Mouse (Mus musculus): ENCODE measurements around the gene D930007J09Rik. TPM values are rescaled to one million over a fixed set of nuclear protein-coding genes. Genes with fewer than 3 reads are reported as not detected.

Gene D930007J09Rik
- total and polyA plus RNA-seq, 2 experiments from 2014 or later, result not detected

DNA sequence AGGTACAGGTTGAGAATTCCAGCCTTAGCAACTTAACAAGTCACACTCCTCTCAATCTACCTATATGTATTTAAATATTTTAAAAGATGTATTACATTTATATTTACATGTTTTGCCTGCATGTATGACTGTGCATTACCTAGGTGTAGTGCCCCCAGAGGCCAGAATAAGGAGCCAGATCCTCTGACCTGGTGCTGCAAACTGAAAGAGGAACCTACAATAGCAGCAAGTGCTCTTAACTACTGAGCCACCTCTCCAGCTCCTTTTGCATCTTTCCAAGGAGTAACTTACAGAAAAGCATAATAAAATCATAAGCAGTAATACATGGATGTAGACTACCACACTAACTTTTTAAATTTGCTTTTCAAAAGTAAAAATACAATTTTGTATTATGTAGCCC lies 1.8 kb downstream of the D930007J09Rik start:
- no peak for ATAC-seq (ENCODE audit: insufficient read depth, low read depth)
- H3K9ac ChIP-seq (replicated peaks; ENCODE audit: low read depth, low read length), result no peak overlapping the region
- peak overlapping the region; percentile 87; the same call in 1 of the 2 replicates for H3K4me3 ChIP-seq (ENCODE audit: low read depth, low read length)

DNA sequence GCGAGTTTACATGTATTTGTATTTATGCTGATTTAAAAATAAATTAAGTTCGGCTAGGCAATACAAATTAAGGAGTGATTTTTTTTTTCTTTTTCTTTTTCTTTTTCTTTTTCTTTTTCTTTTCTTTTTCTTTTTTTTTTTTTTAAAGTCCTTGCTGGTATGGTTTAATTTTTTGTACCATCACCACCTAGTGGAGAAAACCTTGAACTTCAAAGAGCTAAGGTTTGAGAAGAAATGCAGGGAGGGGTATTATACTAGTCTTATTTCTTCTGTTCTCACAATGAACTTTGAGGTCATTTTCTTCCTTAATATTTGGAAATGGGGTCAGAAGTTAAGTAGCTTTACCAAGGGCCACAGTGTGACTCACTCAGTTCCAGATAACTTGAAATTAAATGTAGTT lies 3.5 kb downstream of the D930007J09Rik start:
- Histone ChIP-seq H3K4me1 (ENCODE audit: control insufficient read depth, insufficient read depth) (peaks cover 18% of the 10 kb centered on the region), H3K36me3 (replicated peaks; ENCODE audit: control insufficient read depth, insufficient read depth, low read length) (no peaks in the 10 kb centered on the region), H3K9ac (replicated peaks; ENCODE audit: low read depth, low read length) (no peak overlapping the region), H3K27me3 (ENCODE audit: control insufficient read depth, insufficient read depth, low read length) (no peaks in the 10 kb centered on the region), H3K4me3 (ENCODE audit: low read depth, low read length) (no peak overlapping the region), H3K27ac (ENCODE audit: low read depth) (no peak overlapping the region), H3K4me2 (ENCODE audit: low read depth, low read length) (no peak overlapping the region), H3K9me3 (replicated peaks; ENCODE audit: control insufficient read depth, low read length) (no peaks in the 10 kb centered on the region)
- DNase-seq (ENCODE audit: low spot score), result no peak
- ATAC-seq (ENCODE audit: insufficient read depth, low read depth), result no peak
- WGBS, result 43% methylated on average over 2 of the region's 2 CpGs
- no peak for TF ChIP-seq EP300 (IDR thresholded peaks at IDR 0.05; ENCODE audit: low read depth)
- peak; percentile 48 for TF ChIP-seq CTCF (IDR thresholded peaks at IDR 0.05; ENCODE audit: low read depth)

More for the DNA sequence above, 1.8 kb downstream of the D930007J09Rik start:
- no peak for TF ChIP-seq EP300 (IDR thresholded peaks at IDR 0.05; ENCODE audit: low read depth)
- TF ChIP-seq CTCF (IDR thresholded peaks at IDR 0.05; ENCODE audit: low read depth), result peak; percentile 15; the same call in 1 of the 2 replicates
- Histone ChIP-seq H3K27ac (ENCODE audit: low read depth) (0 out of 2 replicates have a peak overlapping the region, but pooled peaks have one; percentile 70), H3K27me3 (ENCODE audit: control insufficient read depth, insufficient read depth, low read length) (no peaks in the 10 kb centered on the region), H3K4me1 (ENCODE audit: control insufficient read depth, insufficient read depth) (peaks cover 27% of the 10 kb centered on the region), H3K4me2 (ENCODE audit: low read depth, low read length) (peak overlapping the region; percentile 70; the same call in 1 of the 2 replicates), H3K9me3 (replicated peaks; ENCODE audit: control insufficient read depth, low read length) (no peaks in the 10 kb centered on the region), H3K36me3 (replicated peaks; ENCODE audit: control insufficient read depth, insufficient read depth, low read length) (peaks cover 6% of the 10 kb centered on the region; the same call in 1 of the 2 replicates)
- no peak for DNase-seq (ENCODE audit: low spot score)

DNA sequence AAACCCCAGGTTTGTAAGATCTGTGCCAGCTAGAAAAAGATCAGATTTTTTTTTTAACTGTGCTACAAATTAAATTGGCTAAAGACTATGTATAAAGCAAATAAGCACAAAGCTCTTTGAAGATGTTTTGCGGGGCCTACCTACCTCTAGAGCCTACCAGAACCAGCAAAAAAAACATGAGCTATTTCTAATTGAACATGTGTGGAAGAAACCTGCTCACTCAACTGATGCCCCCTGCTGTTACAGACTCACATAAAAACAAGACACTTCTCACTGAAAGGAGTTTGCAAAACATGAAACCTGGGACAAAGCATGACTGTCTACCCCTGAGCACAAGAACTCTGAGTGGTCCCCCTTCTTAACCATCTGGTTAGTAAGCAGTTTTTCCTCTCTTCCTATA lies 5.6 kb downstream of the D930007J09Rik start:
- Histone ChIP-seq H3K27ac (ENCODE audit: low read depth) (no peak overlapping the region), H3K4me2 (ENCODE audit: low read depth, low read length) (no peak overlapping the region), H3K4me1 (ENCODE audit: control insufficient read depth, insufficient read depth) (peaks cover 5% of the 10 kb centered on the region; the same call in 1 of the 2 replicates), H3K4me3 (ENCODE audit: low read depth, low read length) (no peak overlapping the region), H3K27me3 (ENCODE audit: control insufficient read depth, insufficient read depth, low read length) (no peaks in the 10 kb centered on the region), H3K9me3 (replicated peaks; ENCODE audit: control insufficient read depth, low read length) (no peaks in the 10 kb centered on the region), H3K36me3 (replicated peaks; ENCODE audit: control insufficient read depth, insufficient read depth, low read length) (no peaks in the 10 kb centered on the region), H3K9ac (replicated peaks; ENCODE audit: low read depth, low read length) (no peak overlapping the region)
- TF ChIP-seq EP300 (IDR thresholded peaks at IDR 0.05; ENCODE audit: low read depth) (no peak), CTCF (IDR thresholded peaks at IDR 0.05; ENCODE audit: low read depth) (peak; percentile 42)
- no peak for DNase-seq (ENCODE audit: low spot score)
- 71% methylated on average over 1 of the region's 1 CpGs for WGBS
- ATAC-seq (ENCODE audit: insufficient read depth, low read depth), result no peak

DNA sequence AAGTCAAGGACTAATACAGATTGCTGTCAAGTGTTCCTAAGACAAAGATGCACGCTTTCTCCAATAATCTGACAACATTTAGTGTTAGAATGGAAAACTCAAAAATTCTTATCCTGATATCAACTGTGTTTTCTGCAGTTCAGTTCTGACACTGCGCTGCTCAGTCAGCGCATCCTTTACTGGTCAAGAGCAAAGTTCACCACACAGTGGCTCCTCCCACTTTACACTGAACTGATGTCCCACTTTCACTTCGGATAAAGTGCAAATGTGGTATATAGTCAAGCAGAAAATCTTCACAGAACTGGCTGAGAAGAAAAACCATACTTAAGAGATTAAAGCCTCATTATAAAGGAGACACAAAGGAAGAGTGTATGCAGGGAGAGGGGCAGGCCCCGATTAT lies 7.5 kb downstream of the D930007J09Rik start:
- H3K4me1 ChIP-seq (ENCODE audit: control insufficient read depth, insufficient read depth), result no peaks in the 10 kb centered on the region
- H3K36me3 ChIP-seq (replicated peaks; ENCODE audit: control insufficient read depth, insufficient read depth, low read length), result no peaks in the 10 kb centered on the region
- H3K4me3 ChIP-seq (ENCODE audit: low read depth, low read length), result no peak overlapping the region
- TF ChIP-seq CTCF (IDR thresholded peaks at IDR 0.05; ENCODE audit: low read depth) (no peak), EP300 (IDR thresholded peaks at IDR 0.05; ENCODE audit: low read depth) (no peak)
- H3K9me3 ChIP-seq (replicated peaks; ENCODE audit: control insufficient read depth, low read length), result no peaks in the 10 kb centered on the region
- H3K27ac ChIP-seq (ENCODE audit: low read depth), result peak overlapping the region; percentile 71
- H3K27me3 ChIP-seq (ENCODE audit: control insufficient read depth, insufficient read depth, low read length), result no peaks in the 10 kb centered on the region
- H3K9ac ChIP-seq (replicated peaks; ENCODE audit: low read depth, low read length), result no peak overlapping the region
- WGBS, result 86% methylated on average over 5 of the region's 5 CpGs
- H3K4me2 ChIP-seq (ENCODE audit: low read depth, low read length), result no peak overlapping the region
- DNase-seq (ENCODE audit: low spot score), result no peak
- no peak for ATAC-seq (ENCODE audit: insufficient read depth, low read depth)

DNA sequence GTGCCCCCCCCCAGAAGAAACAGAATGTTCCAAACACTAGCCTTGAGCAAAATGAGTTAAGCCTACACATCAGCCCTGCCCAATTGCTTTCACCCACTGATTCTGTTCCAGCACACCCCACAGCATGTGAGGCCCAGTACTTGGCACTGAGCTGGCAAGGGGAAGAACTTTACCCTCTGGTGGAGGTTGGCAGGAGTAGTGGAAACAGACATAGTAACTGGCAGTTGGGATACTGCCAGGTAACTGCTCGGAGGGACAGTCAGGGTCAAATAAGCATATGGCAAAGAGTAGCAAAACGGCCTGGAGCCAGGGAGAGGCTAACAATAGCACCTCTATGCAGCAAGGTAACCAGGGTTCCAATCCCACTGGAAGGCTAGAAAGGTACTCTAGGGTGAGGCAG lies 8.0 kb downstream of the D930007J09Rik start:
- DNase-seq (ENCODE audit: low spot score), result peak; percentile 84
- H3K4me3 ChIP-seq (ENCODE audit: low read depth, low read length), result no peak overlapping the region
- no peaks in the 10 kb centered on the region for H3K27me3 ChIP-seq (ENCODE audit: control insufficient read depth, insufficient read depth, low read length)
- H3K4me2 ChIP-seq (ENCODE audit: low read depth, low read length), result no peak overlapping the region
- peak; percentile 92 for ATAC-seq (ENCODE audit: insufficient read depth, low read depth)
- H3K27ac ChIP-seq (ENCODE audit: low read depth), result peak overlapping the region; percentile 71
- no peaks in the 10 kb centered on the region for H3K9me3 ChIP-seq (replicated peaks; ENCODE audit: control insufficient read depth, low read length)
- peak; percentile 25; the same call in 1 of the 2 replicates for TF ChIP-seq EP300 (IDR thresholded peaks at IDR 0.05; ENCODE audit: low read depth)
- TF ChIP-seq CTCF (IDR thresholded peaks at IDR 0.05; ENCODE audit: low read depth), result no peak; the same call in 1 of the 2 replicates
- 22% methylated on average over 2 of the region's 2 CpGs for WGBS
- H3K36me3 ChIP-seq (replicated peaks; ENCODE audit: control insufficient read depth, insufficient read depth, low read length), result no peaks in the 10 kb centered on the region
- H3K4me1 ChIP-seq (ENCODE audit: control insufficient read depth, insufficient read depth), result no peaks in the 10 kb centered on the region
- no peak overlapping the region for H3K9ac ChIP-seq (replicated peaks; ENCODE audit: low read depth, low read length)

DNA sequence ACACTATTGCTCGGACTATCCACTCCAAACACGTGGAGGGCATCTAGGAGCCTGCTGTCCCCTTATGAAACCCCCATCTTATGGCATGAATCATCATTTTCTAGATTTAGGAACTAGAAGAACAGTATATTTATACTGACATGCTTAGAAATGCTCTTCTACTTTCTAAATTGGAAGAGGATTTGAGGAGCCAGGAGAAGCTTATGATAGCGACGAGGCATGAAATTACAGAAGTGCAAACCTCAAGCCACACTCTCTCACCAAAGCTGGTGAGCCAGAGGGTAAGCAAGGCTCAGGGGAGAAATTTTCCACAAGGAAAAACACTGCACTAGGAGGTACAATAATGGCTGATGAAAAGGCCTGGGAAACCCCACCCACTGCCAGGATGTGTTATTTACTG lies 12.9 kb downstream of the D930007J09Rik start:
- no peaks in the 10 kb centered on the region for H3K9me3 ChIP-seq (replicated peaks; ENCODE audit: control insufficient read depth, low read length)

More for the DNA sequence above, 12.9 kb downstream of the D930007J09Rik start:
- Histone ChIP-seq H3K4me1 (ENCODE audit: control insufficient read depth, insufficient read depth) (no peaks in the 10 kb centered on the region), H3K27me3 (ENCODE audit: control insufficient read depth, insufficient read depth, low read length) (no peaks in the 10 kb centered on the region), H3K36me3 (replicated peaks; ENCODE audit: control insufficient read depth, insufficient read depth, low read length) (no peaks in the 10 kb centered on the region), H3K4me3 (ENCODE audit: low read depth, low read length) (no peak overlapping the region), H3K9ac (replicated peaks; ENCODE audit: low read depth, low read length) (no peak overlapping the region), H3K27ac (ENCODE audit: low read depth) (no peak overlapping the region), H3K4me2 (ENCODE audit: low read depth, low read length) (no peak overlapping the region)
- WGBS, result 75% methylated on average over 4 of the region's 4 CpGs
- DNase-seq (ENCODE audit: low spot score) (no peak), ATAC-seq (ENCODE audit: insufficient read depth, low read depth) (no peak)
- TF ChIP-seq CTCF (IDR thresholded peaks at IDR 0.05; ENCODE audit: low read depth), result no peak
- TF ChIP-seq EP300 (IDR thresholded peaks at IDR 0.05; ENCODE audit: low read depth), result no peak

Measured in heart, postnatal 0 days (tissue).